Mouse (Mus musculus): ENCODE measurements at regions not wholly inside any gene's neighbourhood (a gene's known extent, or its start where the extent isn't known, plus 50 kb on each side); places are given as distances from the start of the nearest gene placed in this dataset.

DNA sequence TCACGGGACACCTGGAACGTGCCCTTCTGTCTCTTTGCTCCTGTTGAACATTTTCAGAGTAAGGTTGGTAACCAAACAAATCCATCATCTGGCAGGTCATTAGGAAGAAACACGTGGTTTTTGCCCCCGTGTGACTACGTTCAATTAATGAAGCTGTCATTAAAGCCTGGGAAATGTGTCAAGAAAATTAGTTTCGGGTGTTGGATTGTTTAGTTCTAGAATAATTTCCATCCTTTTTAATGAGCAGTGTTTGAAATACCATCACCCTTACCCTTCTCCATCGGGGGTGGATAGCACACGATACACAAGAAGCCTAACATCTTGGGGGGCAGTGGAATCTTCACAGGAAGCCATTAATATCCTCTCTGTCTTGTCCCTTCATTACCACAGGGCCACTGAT lies 107.7 kb downstream of the Far1 start:
- Histone ChIP-seq H3K4me1 (0 out of 2 replicates have a peak, but pooled peaks cover 8% of the 10 kb centered on the region), H3K27me3 (replicated peaks) (no peaks in the 10 kb centered on the region), H3K9ac (replicated peaks) (no peak overlapping the region), H3K9me3 (replicated peaks) (no peaks in the 10 kb centered on the region), H3K27ac (replicated peaks) (peak overlapping the region; percentile 62), H3K4me3 (replicated peaks) (no peak overlapping the region), H3K36me3 (no peaks in the 10 kb centered on the region), H3K4me2 (no peak overlapping the region)
- WGBS = 33% methylated on average over 8 of the region's 8 CpGs
- no peak; the same call in 1 of the 2 replicates for ATAC-seq (ENCODE audit: low FRiP score)

DNA sequence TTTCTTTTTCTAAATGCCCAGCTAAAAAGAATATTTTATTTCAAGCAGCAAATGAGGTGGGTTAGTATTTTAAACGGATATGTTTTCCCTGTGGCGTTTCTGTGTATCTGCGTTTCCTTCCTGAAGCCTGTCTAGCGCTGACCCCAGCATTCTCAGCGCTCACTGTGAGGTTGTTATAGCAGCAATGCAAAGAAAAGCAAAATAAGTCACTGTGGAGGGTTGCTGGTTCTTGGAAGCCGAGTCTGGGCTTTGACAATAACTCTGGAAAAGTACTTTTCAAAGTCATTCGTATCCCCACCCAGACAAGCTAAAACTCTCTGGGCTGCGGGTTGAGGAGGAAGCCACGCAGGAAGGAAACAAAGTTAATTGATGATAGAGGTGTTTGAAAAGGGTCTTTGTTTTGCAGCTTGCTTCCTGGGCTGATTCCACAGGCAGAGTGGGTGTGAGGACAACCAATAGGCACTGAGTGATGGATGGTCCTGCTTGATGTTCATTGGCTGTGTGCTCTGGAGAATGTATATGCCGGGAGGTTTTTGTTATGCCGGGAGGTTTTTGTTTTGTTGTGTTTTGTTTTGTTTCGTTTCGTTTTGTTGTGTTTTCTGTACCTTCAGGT lies 108.4 kb downstream of the Far1 start:
- H3K27me3 ChIP-seq (replicated peaks) = no peaks in the 10 kb centered on the region
- H3K36me3 ChIP-seq = no peaks in the 10 kb centered on the region
- WGBS = 27% methylated on average over 13 of the region's 13 CpGs
- no peak overlapping the region for H3K9ac ChIP-seq (replicated peaks)
- no peaks in the 10 kb centered on the region for H3K9me3 ChIP-seq (replicated peaks)
- no peak overlapping the region for H3K4me2 ChIP-seq
- no peak overlapping the region; the same call in 1 of the 2 replicates for H3K27ac ChIP-seq (replicated peaks)
- 0 out of 2 replicates have a peak, but pooled peaks cover 8% of the 10 kb centered on the region for H3K4me1 ChIP-seq
- ATAC-seq (ENCODE audit: low FRiP score) = peak; percentile 69; the same call in 1 of the 2 replicates
- H3K4me3 ChIP-seq (replicated peaks) = no peak overlapping the region

DNA sequence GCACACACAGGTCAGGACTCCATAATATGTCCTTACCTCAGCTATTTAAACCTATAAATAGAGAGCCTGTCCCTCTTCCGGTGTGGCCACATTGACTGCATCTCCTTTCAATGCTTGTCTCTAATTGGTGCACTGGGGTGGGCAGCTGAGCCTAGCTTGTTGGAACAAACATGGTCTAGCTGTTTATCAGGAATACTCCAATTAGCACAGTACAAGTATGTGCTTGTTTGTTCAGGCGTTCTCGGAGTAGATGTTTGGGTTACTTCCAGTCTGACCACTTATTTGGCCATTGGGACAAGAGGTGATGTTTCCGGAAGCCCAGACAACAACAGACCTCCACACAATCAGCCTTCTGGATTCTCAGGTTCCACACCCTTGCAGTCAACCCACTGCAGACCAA lies 109.7 kb downstream of the Far1 start:
- Histone ChIP-seq H3K9me3 (replicated peaks) (no peaks in the 10 kb centered on the region), H3K4me3 (replicated peaks) (no peak overlapping the region), H3K9ac (replicated peaks) (no peak overlapping the region), H3K4me2 (no peak overlapping the region), H3K4me1 (0 out of 2 replicates have a peak, but pooled peaks cover 8% of the 10 kb centered on the region), H3K27ac (replicated peaks) (no peak overlapping the region), H3K27me3 (replicated peaks) (no peaks in the 10 kb centered on the region), H3K36me3 (no peaks in the 10 kb centered on the region)
- WGBS = 93% methylated on average over 4 of the region's 4 CpGs
- ATAC-seq (ENCODE audit: low FRiP score) = no peak

DNA sequence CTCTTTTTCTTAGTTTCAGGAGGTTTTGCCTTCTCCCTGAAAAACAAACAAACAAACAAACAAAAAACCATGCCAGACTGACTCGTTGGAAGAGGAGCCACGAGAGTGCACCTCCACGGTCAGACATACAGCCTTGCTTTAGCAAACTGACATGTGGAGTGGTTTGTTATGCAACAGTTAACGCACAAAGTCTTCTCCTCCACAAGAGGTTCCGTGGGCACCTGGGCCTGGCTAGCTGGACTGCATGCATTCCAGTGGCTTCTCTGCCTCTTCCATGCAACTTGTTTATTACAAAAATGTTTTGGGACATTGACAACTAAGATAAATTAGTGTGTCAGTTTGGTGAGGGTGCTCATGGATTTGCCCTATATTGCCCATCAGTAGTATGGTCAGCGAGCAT lies 110.3 kb downstream of the Far1 start:
- Histone ChIP-seq H3K4me3 (replicated peaks) (no peak overlapping the region), H3K27me3 (replicated peaks) (no peaks in the 10 kb centered on the region), H3K36me3 (no peaks in the 10 kb centered on the region), H3K27ac (replicated peaks) (no peak overlapping the region), H3K9me3 (replicated peaks) (no peaks in the 10 kb centered on the region), H3K9ac (replicated peaks) (no peak overlapping the region), H3K4me1 (0 out of 2 replicates have a peak, but pooled peaks cover 8% of the 10 kb centered on the region), H3K4me2 (no peak overlapping the region)
- WGBS = 93% methylated on average over 6 of the region's 6 CpGs
- no peak for ATAC-seq (ENCODE audit: low FRiP score)

DNA sequence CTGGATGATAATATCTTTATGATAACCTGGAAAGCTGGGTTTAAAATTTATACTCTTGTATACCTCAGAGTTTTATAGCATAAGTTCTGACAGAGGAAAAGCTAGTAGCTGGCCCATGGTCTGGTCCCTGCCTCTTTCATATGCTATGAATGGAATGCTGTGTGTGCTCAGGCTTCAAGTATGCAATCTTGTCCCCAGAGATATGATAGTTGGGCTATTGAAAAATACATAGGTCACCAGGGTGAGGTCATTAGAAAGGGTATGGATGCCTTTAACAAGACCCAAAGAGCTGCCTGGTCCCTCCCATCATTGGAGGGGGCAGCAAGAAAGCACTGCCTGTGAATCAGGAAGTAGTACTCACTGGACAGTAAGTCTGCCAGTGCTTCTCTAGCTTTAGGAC lies 113.1 kb downstream of the Far1 start:
- no peaks in the 10 kb centered on the region for H3K27me3 ChIP-seq (replicated peaks)
- no peak overlapping the region for H3K9ac ChIP-seq (replicated peaks)
- no peaks in the 10 kb centered on the region for H3K36me3 ChIP-seq
- ATAC-seq (ENCODE audit: low FRiP score) = no peak
- H3K27ac ChIP-seq (replicated peaks) = no peak overlapping the region
- H3K4me2 ChIP-seq = no peak overlapping the region
- H3K9me3 ChIP-seq (replicated peaks) = no peaks in the 10 kb centered on the region
- H3K4me3 ChIP-seq (replicated peaks) = no peak overlapping the region
- no peaks in the 10 kb centered on the region for H3K4me1 ChIP-seq

DNA sequence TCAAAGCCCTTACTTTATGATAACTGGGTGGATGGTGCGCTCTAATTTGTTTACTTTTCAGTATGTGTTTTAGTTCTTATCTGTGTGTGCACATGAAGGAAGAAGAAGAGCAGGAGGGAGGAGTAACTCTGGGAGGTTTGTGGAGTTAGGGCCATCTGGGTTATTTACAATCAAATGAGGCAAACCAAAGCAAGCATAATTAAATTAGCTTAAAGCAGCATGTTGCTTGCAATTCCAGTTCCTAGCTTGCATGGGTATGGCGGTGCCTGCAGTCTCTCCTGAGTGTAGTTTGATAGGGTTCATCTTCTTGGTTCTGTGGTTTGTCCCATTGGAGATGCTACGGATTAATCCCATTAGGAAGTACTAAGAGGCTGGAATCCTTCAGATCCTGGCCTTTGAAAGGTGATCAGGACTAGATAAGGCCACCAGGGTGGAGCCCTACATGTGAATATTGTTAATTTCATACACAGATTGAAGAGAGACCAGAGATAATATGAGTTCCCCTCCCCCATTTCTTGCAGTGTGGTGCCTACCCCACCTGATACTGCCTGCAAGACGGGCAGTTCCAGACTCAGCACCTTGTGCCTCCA lies 123.5 kb downstream of the Far1 start:
- ATAC-seq (ENCODE audit: low FRiP score) = no peak
- H3K27ac ChIP-seq (replicated peaks) = no peak overlapping the region
- no peak overlapping the region for H3K4me3 ChIP-seq (replicated peaks)
- no peaks in the 10 kb centered on the region for H3K36me3 ChIP-seq
- H3K9me3 ChIP-seq (replicated peaks) = no peaks in the 10 kb centered on the region
- no peak overlapping the region for H3K9ac ChIP-seq (replicated peaks)
- WGBS = 72% methylated on average over 4 of the region's 4 CpGs
- no peaks in the 10 kb centered on the region for H3K4me1 ChIP-seq
- no peaks in the 10 kb centered on the region for H3K27me3 ChIP-seq (replicated peaks)
- no peak overlapping the region for H3K4me2 ChIP-seq

DNA sequence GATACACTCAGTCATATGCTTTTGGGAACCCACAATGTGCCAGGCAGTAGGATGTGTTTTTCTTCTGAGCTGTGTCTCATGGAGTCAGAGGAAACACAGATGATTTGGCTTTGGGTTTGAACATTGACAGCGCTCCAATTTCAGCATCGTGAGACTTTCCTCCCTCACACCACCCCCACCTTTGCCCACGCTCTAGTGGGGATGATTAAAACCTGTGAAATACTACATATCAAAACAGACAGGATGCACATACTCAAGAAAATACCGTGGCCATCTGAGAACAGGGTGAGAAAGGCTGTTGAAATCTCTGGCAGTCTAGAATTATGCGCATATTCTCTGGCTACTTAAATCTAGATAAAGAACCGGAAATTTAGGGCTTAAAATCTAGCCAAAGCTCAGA lies 124.5 kb downstream of the Far1 start:
- WGBS = 61% methylated on average over 6 of the region's 6 CpGs
- H3K4me3 ChIP-seq (replicated peaks) = no peak overlapping the region
- no peak overlapping the region for H3K9ac ChIP-seq (replicated peaks)
- H3K4me2 ChIP-seq = no peak overlapping the region
- H3K36me3 ChIP-seq = no peaks in the 10 kb centered on the region
- no peaks in the 10 kb centered on the region for H3K27me3 ChIP-seq (replicated peaks)
- H3K27ac ChIP-seq (replicated peaks) = no peak overlapping the region
- H3K4me1 ChIP-seq = peaks cover 4% of the 10 kb centered on the region; the same call in 1 of the 2 replicates
- no peak for ATAC-seq (ENCODE audit: low FRiP score)
- H3K9me3 ChIP-seq (replicated peaks) = no peaks in the 10 kb centered on the region

DNA sequence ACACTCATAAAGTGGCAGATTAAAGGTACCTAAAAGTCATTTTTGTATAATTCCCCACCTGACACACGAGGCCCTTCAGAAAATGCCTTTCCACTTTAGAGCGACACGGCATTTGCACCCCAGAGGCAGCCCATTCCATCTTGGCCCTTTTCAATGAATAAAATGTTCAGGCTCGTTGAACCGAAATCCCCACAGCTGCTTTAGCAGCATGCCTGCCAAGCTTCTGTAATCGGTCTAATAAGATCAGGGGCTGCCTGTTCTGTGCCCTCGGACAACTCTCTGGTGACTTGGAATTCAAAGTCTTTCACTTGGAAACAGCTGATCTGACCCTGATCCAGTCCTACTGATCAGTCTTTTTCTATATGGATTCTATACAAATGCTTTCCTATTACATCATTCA lies 123.3 kb upstream of the Spon1 start:
- H3K4me3 ChIP-seq (replicated peaks) = no peak overlapping the region
- ATAC-seq (ENCODE audit: low FRiP score) = no peak
- WGBS = 43% methylated on average over 7 of the region's 7 CpGs
- no peaks in the 10 kb centered on the region for H3K27me3 ChIP-seq (replicated peaks)
- no peak overlapping the region for H3K4me2 ChIP-seq
- H3K9me3 ChIP-seq (replicated peaks) = no peaks in the 10 kb centered on the region
- no peak overlapping the region for H3K27ac ChIP-seq (replicated peaks)
- no peak overlapping the region for H3K9ac ChIP-seq (replicated peaks)
- H3K4me1 ChIP-seq = peaks cover 4% of the 10 kb centered on the region; the same call in 1 of the 2 replicates
- no peaks in the 10 kb centered on the region for H3K36me3 ChIP-seq

DNA sequence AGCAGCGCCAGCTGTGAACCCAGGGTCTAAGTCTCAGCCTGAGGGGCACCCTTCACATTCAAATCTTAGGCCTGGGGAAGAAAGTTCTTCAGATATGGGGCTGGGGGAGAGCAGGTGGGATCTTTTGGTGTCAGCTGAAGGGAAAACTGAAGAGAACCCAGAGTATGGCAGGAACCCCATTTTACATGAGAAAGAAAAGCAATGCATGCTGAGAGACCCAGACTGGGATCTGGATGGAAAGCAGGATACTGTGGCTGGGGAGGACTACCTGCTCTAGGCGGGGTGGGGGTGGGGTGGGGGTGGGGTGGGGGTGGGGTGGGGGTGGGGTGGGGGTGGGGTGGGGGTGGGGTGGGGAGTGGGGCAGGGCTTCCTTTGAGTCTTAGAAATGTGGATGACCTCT lies 115.2 kb upstream of the Spon1 start:
- no peaks in the 10 kb centered on the region for H3K4me1 ChIP-seq
- no peak overlapping the region for H3K4me3 ChIP-seq (replicated peaks)
- no peak for ATAC-seq (ENCODE audit: low FRiP score)
- WGBS = 86% methylated on average over 1 of the region's 2 CpGs
- no peaks in the 10 kb centered on the region for H3K36me3 ChIP-seq
- H3K9me3 ChIP-seq (replicated peaks) = no peaks in the 10 kb centered on the region
- no peak overlapping the region for H3K4me2 ChIP-seq
- no peaks in the 10 kb centered on the region for H3K27me3 ChIP-seq (replicated peaks)
- no peak overlapping the region for H3K9ac ChIP-seq (replicated peaks)
- H3K27ac ChIP-seq (replicated peaks) = no peak overlapping the region

DNA sequence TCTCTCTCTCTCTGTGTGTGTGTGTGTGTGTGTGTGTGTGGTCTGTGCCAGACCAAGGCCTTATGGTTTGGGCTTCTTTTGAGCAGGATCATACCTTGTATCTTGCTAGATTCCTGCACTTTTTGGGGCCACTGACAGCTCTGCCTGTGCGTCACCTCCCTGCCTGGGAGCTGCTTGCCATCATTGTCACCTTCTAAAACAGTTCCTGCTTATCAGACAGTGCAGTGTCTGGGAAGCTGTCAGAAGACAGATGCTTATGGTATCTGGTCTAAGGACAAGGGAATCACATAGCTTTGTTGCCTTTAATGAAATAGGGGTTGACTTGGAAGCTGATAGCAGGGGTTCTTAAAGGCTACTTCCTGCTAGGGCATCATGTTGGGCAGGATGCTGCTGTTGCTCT lies 114.1 kb upstream of the Spon1 start:
- Histone ChIP-seq H3K4me2 (no peak overlapping the region), H3K27me3 (replicated peaks) (no peaks in the 10 kb centered on the region), H3K27ac (replicated peaks) (no peak overlapping the region), H3K36me3 (no peaks in the 10 kb centered on the region), H3K9me3 (replicated peaks) (no peaks in the 10 kb centered on the region), H3K4me3 (replicated peaks) (no peak overlapping the region), H3K4me1 (no peaks in the 10 kb centered on the region), H3K9ac (replicated peaks) (no peak overlapping the region)
- ATAC-seq (ENCODE audit: low FRiP score) = no peak
- WGBS = 76% methylated on average over 1 of the region's 1 CpGs

DNA sequence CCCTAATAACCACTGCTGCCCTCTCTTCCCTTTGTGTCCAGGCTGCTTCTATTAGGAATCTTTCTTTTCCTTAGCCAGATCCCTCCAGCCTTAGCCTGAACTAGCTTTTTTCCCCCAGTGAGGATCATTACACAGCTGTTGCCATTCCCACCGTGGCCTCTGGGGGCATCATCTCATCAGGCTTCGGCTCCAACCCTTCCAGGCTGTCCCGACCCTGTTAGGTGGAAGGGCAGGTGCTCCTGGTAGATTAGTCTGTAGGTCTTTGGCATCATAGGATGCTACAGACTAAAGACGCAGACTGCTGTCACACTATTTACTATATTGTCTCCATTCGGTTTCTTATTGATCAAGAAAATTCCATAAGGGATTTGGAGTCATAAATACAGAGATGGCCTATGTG lies 112.7 kb upstream of the Spon1 start:
- 26% methylated on average over 5 of the region's 5 CpGs for WGBS
- Histone ChIP-seq H3K4me1 (no peaks in the 10 kb centered on the region), H3K9me3 (replicated peaks) (no peaks in the 10 kb centered on the region), H3K27ac (replicated peaks) (no peak overlapping the region), H3K27me3 (replicated peaks) (no peaks in the 10 kb centered on the region), H3K36me3 (no peaks in the 10 kb centered on the region), H3K4me2 (no peak overlapping the region), H3K4me3 (replicated peaks) (no peak overlapping the region), H3K9ac (replicated peaks) (no peak overlapping the region)
- ATAC-seq (ENCODE audit: low FRiP score) = no peak

DNA sequence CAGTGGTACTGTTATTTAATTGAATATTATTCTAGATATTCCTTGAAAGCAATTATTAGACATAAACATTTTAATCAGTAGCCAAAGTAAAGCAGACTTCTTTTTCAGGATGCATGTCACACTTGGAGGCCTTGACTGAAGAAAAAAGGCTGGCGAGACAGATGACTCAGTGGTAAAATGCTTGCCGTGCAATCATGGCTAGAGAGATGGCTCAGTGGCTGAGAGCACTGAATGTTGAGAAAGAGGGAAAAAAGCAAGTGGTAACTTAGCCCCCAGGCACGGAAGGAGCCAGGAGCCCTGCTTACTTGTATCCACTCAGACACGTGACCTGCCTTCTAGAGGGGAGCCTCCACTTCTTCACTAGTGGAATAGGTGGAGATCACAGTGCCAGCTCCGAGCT lies 110.5 kb upstream of the Spon1 start:
- Histone ChIP-seq H3K9ac (replicated peaks) (no peak overlapping the region), H3K4me2 (no peak overlapping the region), H3K27ac (replicated peaks) (no peak overlapping the region), H3K36me3 (no peaks in the 10 kb centered on the region), H3K4me1 (no peaks in the 10 kb centered on the region), H3K4me3 (replicated peaks) (no peak overlapping the region), H3K27me3 (replicated peaks) (no peaks in the 10 kb centered on the region), H3K9me3 (replicated peaks) (no peaks in the 10 kb centered on the region)
- WGBS = 86% methylated on average over 5 of the region's 5 CpGs
- ATAC-seq (ENCODE audit: low FRiP score) = no peak

Data from neural tube, embryonic 15.5 days (tissue).